Mouse (Mus musculus): ENCODE results near the gene Midn. TPM values are rescaled to one million over a fixed set of nuclear protein-coding genes. Genes with fewer than 3 reads are reported as not detected.
A peak's percentile ranks its signal among the peaks of the same experiment; 100 is the strongest.

Midn gene
- polyA plus RNA-seq, 1 experiment = 171 TPM

- H3K4me1 ChIP-seq = peaks cover 84% of the 10 kb centered on the region
These were observed 21.0 kb downstream of the Midn start for GRCm38 (mm10) chr10:80169070-80169469.

GRCm38 (mm10) chr10:80169651-80170050, 21.6 kb downstream of the Midn start:
- peaks cover 33% of the 10 kb centered on the region for H3K36me3 ChIP-seq (replicated peaks; ENCODE audit: low read length)
- H3K4me3 ChIP-seq (replicated peaks) = no peak overlapping the region
- no peaks in the 10 kb centered on the region for H3K27me3 ChIP-seq (replicated peaks)
- TF ChIP-seq FLI1 (IDR thresholded peaks at IDR 0.05; ENCODE audit: low read length) (no peak), GATA1 (IDR thresholded peaks at IDR 0.05; ENCODE audit: borderline replicate concordance, low read length) (no peak)
- H3K9me3 ChIP-seq = no peaks in the 10 kb centered on the region
- H3K4me1 ChIP-seq = peaks cover 84% of the 10 kb centered on the region

More at GRCm38 (mm10) chr10:80169070-80169469, 21.0 kb downstream of the Midn start:
- Histone ChIP-seq H3K4me3 (replicated peaks) (peak overlapping the region; percentile 95), H3K27me3 (replicated peaks) (no peaks in the 10 kb centered on the region), H3K9me3 (no peaks in the 10 kb centered on the region), H3K36me3 (replicated peaks; ENCODE audit: low read length) (peaks cover 33% of the 10 kb centered on the region)
- no peak for TF ChIP-seq GATA1 (IDR thresholded peaks at IDR 0.05; ENCODE audit: borderline replicate concordance, low read length)
- TF ChIP-seq FLI1 (IDR thresholded peaks at IDR 0.05; ENCODE audit: low read length) = no peak

GRCm38 (mm10) chr10:80170052-80170451, 22.0 kb downstream of the Midn start:
- H3K9me3 ChIP-seq = no peaks in the 10 kb centered on the region
- peaks cover 33% of the 10 kb centered on the region for H3K36me3 ChIP-seq (replicated peaks; ENCODE audit: low read length)
- no peaks in the 10 kb centered on the region for H3K27me3 ChIP-seq (replicated peaks)
- TF ChIP-seq FLI1 (IDR thresholded peaks at IDR 0.05; ENCODE audit: low read length) (no peak), GATA1 (IDR thresholded peaks at IDR 0.05; ENCODE audit: borderline replicate concordance, low read length) (no peak)
- peaks cover 84% of the 10 kb centered on the region for H3K4me1 ChIP-seq
- H3K4me3 ChIP-seq (replicated peaks) = no peak overlapping the region

- peaks cover 33% of the 10 kb centered on the region for H3K36me3 ChIP-seq (replicated peaks; ENCODE audit: low read length)
- no peaks in the 10 kb centered on the region for H3K9me3 ChIP-seq
- H3K27me3 ChIP-seq (replicated peaks) = no peaks in the 10 kb centered on the region
- H3K4me3 ChIP-seq (replicated peaks) = no peak overlapping the region
- TF ChIP-seq GATA1 (IDR thresholded peaks at IDR 0.05; ENCODE audit: borderline replicate concordance, low read length) (no peak), FLI1 (IDR thresholded peaks at IDR 0.05; ENCODE audit: low read length) (no peak)
- peaks cover 84% of the 10 kb centered on the region for H3K4me1 ChIP-seq
These were observed 22.5 kb downstream of the Midn start for GRCm38 (mm10) chr10:80170601-80171021.

GRCm38 (mm10) chr10:80171252-80171651, 23.2 kb downstream of the Midn start:
- H3K36me3 ChIP-seq (replicated peaks; ENCODE audit: low read length) = peaks cover 37% of the 10 kb centered on the region

GRCm38 (mm10) chr10:80171760-80172526, 23.9 kb downstream of the Midn start:
- peaks cover 39% of the 10 kb centered on the region for H3K36me3 ChIP-seq (replicated peaks; ENCODE audit: low read length)
- H3K4me1 ChIP-seq = peaks cover 75% of the 10 kb centered on the region
- TF ChIP-seq GATA1 (IDR thresholded peaks at IDR 0.05; ENCODE audit: borderline replicate concordance, low read length) (no peak), FLI1 (IDR thresholded peaks at IDR 0.05; ENCODE audit: low read length) (no peak)
- H3K4me3 ChIP-seq (replicated peaks) = peak overlapping the region; percentile 96
- no peaks in the 10 kb centered on the region for H3K9me3 ChIP-seq
- H3K27me3 ChIP-seq (replicated peaks) = peaks cover 3% of the 10 kb centered on the region

More at GRCm38 (mm10) chr10:80171252-80171651, 23.2 kb downstream of the Midn start:
- Histone ChIP-seq H3K9me3 (no peaks in the 10 kb centered on the region), H3K4me3 (replicated peaks) (no peak overlapping the region), H3K27me3 (replicated peaks) (no peaks in the 10 kb centered on the region), H3K4me1 (peaks cover 82% of the 10 kb centered on the region)
- TF ChIP-seq GATA1 (IDR thresholded peaks at IDR 0.05; ENCODE audit: borderline replicate concordance, low read length) = no peak
- TF ChIP-seq FLI1 (IDR thresholded peaks at IDR 0.05; ENCODE audit: low read length) = no peak

- no peaks in the 10 kb centered on the region for H3K9me3 ChIP-seq
- TF ChIP-seq GATA1 (IDR thresholded peaks at IDR 0.05; ENCODE audit: borderline replicate concordance, low read length) (no peak), FLI1 (IDR thresholded peaks at IDR 0.05; ENCODE audit: low read length) (no peak)
- peak within 1 kb of the TSS; percentile 96 for H3K4me3 ChIP-seq (replicated peaks)
- H3K4me1 ChIP-seq = peaks cover 72% of the 10 kb centered on the region
- H3K27me3 ChIP-seq (replicated peaks) = peaks cover 10% of the 10 kb centered on the region
- H3K36me3 ChIP-seq (replicated peaks; ENCODE audit: low read length) = peaks cover 39% of the 10 kb centered on the region
These were observed 24.6 kb downstream of the Midn start, which contains the start of gene 1600002K03Rik for GRCm38 (mm10) chr10:80172527-80173292. Gene 1600002K03Rik, plus strand, starts transcription at chr10:80172944.

GRCm38 (mm10) chr10:80173358-80173757, 25.3 kb downstream of the Midn start:
- H3K4me3 ChIP-seq (replicated peaks) = peak overlapping the region; percentile 90
- TF ChIP-seq FLI1 (IDR thresholded peaks at IDR 0.05; ENCODE audit: low read length) (no peak), GATA1 (IDR thresholded peaks at IDR 0.05; ENCODE audit: borderline replicate concordance, low read length) (no peak)
- peaks cover 39% of the 10 kb centered on the region for H3K36me3 ChIP-seq (replicated peaks; ENCODE audit: low read length)
- H3K9me3 ChIP-seq = no peaks in the 10 kb centered on the region
- H3K27me3 ChIP-seq (replicated peaks) = peaks cover 16% of the 10 kb centered on the region
- peaks cover 71% of the 10 kb centered on the region for H3K4me1 ChIP-seq

- peaks cover 24% of the 10 kb centered on the region for H3K27me3 ChIP-seq (replicated peaks)
- TF ChIP-seq FLI1 (IDR thresholded peaks at IDR 0.05; ENCODE audit: low read length) (no peak), GATA1 (IDR thresholded peaks at IDR 0.05; ENCODE audit: borderline replicate concordance, low read length) (no peak)
- peaks cover 67% of the 10 kb centered on the region for H3K4me1 ChIP-seq
- H3K36me3 ChIP-seq (replicated peaks; ENCODE audit: low read length) = peaks cover 39% of the 10 kb centered on the region
- no peaks in the 10 kb centered on the region for H3K9me3 ChIP-seq
- peak overlapping the region; percentile 31 for H3K4me3 ChIP-seq (replicated peaks)
These were observed 26.0 kb downstream of the Midn start for GRCm38 (mm10) chr10:80173955-80174640.
